Mouse (Mus musculus): ENCODE data around the gene Wdr20. TPM values are rescaled to one million over a fixed set of nuclear protein-coding genes. Genes with fewer than 3 reads are reported as not detected.

The Wdr20 gene
- polyA plus RNA-seq, 1 experiment from 2014 or later, result 25.4 TPM

DNA sequence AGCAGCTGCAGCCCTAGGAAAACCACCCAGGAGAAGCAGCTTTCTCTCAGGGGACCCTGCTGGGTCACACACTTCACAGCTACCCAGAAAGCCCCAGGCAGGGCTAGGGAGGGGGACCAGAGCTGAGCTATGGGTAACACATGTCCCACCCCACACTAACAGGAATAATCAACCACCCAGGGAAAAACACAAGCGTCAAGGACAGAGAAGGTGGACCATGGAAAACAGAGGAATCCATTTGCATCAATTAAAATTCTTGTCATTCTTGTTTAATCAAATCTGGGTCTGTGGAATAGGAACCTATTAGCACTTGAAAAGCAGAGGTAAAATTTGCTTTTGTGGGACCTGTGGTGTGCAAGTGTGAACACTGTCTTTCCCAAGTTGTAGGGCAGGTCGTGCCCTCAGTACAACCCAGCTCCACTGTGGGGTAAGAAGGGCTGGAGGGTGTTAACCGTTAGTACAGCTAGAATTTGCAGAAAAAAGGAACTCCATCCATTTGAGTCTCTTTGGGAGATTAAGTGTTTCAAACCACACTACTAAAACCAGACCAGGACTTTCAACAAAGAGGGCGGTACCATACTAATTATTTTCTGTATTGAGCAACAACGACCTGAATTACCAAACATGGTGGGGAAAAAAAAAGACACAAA is 99.6 kb downstream of the Wdr20 start:
- Histone ChIP-seq H3K27me3 (ENCODE audit: insufficient read depth, low read length) (no peaks in the 10 kb centered on the region), H3K4me2 (peak overlapping the region; percentile 20; the same call in 1 of the 2 replicates), H3K4me1 (ENCODE audit: insufficient read depth) (no peaks in the 10 kb centered on the region), H3K36me3 (ENCODE audit: insufficient read depth) (no peaks in the 10 kb centered on the region), H3K27ac (ENCODE audit: low read depth) (peak overlapping the region; percentile 84), H3K9ac (peak overlapping the region; percentile 39; the same call in 1 of the 2 replicates), H3K4me3 (ENCODE audit: low read depth, low read length) (no peak overlapping the region), H3K9me3 (ENCODE audit: low read depth, low read length) (no peaks in the 10 kb centered on the region)
- no peak for TF ChIP-seq CTCF (IDR thresholded peaks at IDR 0.05; ENCODE audit: low read depth)
- WGBS, result 33% methylated on average over 5 of the region's 5 CpGs
- no peak for DNase-seq
- ATAC-seq (ENCODE audit: insufficient read depth), result no peak

DNA sequence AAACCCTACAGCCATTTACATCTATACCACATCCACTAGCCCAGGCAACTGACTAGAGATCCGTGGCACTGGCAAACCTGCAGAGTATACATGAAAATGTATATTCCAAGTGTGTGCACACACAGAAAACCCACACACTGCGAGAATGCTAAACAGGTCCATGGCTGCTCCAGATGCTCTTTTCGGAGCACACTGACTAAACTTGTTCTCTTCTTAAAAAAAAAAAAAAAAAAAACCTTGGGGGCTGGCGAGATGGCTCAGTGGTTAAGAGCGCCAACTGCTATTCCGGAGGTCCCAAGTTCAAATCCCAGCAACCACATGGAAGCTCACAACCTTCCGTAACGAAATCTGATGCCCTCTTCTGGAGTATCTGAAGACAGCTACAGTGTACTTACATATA is 100.1 kb downstream of the Wdr20 start:
- Histone ChIP-seq H3K4me2 (no peak overlapping the region), H3K9ac (no peak overlapping the region), H3K9me3 (ENCODE audit: low read depth, low read length) (no peaks in the 10 kb centered on the region), H3K27ac (ENCODE audit: low read depth) (no peak overlapping the region), H3K4me1 (ENCODE audit: insufficient read depth) (no peaks in the 10 kb centered on the region), H3K36me3 (ENCODE audit: insufficient read depth) (no peaks in the 10 kb centered on the region), H3K27me3 (ENCODE audit: insufficient read depth, low read length) (no peaks in the 10 kb centered on the region), H3K4me3 (ENCODE audit: low read depth, low read length) (no peak overlapping the region)
- ATAC-seq (ENCODE audit: insufficient read depth), result no peak
- 86% methylated on average over 8 of the region's 8 CpGs for WGBS
- TF ChIP-seq CTCF (IDR thresholded peaks at IDR 0.05; ENCODE audit: low read depth), result no peak
- no peak for DNase-seq

GRCm38 (mm10) chr12:110840348-110841198 is 102.8 kb downstream of the Wdr20 start, which contains the start of gene Mok:
Gene Mok (minus strand): TSS chr12:110840939.
- ATAC-seq (ENCODE audit: insufficient read depth) (peak; percentile 42), DNase-seq (peak; percentile 99)
- peak within 1 kb of the TSS; percentile 63 for H3K4me2 ChIP-seq
- H3K9me3 ChIP-seq (ENCODE audit: low read depth, low read length), result no peaks in the 10 kb centered on the region
- H3K36me3 ChIP-seq (ENCODE audit: insufficient read depth), result no peaks in the 10 kb centered on the region
- WGBS, result under 1% methylated on average over 71 of the region's 71 CpGs
- no peaks in the 10 kb centered on the region for H3K4me1 ChIP-seq (ENCODE audit: insufficient read depth)
- TF ChIP-seq CTCF (IDR thresholded peaks at IDR 0.05; ENCODE audit: low read depth), result no peak
- peak within 1 kb of the TSS; percentile 41 for H3K9ac ChIP-seq
- no peak within 1 kb of the TSS for H3K27ac ChIP-seq (ENCODE audit: low read depth)
- peak within 1 kb of the TSS; percentile 72 for H3K4me3 ChIP-seq (ENCODE audit: low read depth, low read length)
- H3K27me3 ChIP-seq (ENCODE audit: insufficient read depth, low read length), result no peaks in the 10 kb centered on the region

DNA sequence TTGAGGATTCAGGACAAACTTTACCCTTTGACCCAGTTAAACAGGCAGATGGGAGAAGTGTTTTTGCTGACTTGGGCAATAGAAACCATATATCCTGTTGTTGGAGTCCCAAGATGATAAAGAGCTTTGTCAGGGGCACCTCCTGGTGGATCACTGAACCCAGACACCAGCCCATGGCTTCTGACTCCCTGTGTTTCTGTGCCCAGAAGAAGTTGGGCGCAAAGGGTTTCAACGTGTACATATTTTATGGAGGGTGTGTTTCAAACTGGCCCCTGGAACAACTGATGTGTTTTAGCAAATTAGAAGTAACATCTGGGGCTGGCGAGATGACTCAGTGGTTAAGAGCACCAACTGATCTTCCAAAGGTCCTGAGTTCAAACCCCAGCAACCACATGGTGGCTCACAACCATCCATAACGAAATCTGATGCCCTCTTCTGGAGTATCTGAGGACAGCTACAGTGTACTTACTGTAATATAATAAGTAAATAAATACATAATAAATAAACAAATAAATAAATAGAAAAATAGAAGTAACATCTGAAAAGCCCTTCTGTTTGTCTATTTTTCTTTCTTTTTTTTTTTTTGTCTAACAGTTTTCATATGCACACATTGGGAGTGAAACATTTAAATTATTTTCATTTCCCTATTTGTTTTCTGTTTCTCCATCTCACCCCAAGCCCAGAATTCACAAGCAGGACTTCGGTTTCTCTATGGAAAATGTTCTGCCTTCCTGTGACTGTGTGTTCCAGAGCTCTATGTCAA is 104.2 kb downstream of the Wdr20 start:
- no peak overlapping the region for H3K9ac ChIP-seq
- ATAC-seq (ENCODE audit: insufficient read depth), result no peak
- no peak for DNase-seq
- H3K36me3 ChIP-seq (ENCODE audit: insufficient read depth), result no peaks in the 10 kb centered on the region
- H3K27ac ChIP-seq (ENCODE audit: low read depth), result no peak overlapping the region
- H3K4me3 ChIP-seq (ENCODE audit: low read depth, low read length), result no peak overlapping the region
- no peaks in the 10 kb centered on the region for H3K27me3 ChIP-seq (ENCODE audit: insufficient read depth, low read length)
- no peak for TF ChIP-seq CTCF (IDR thresholded peaks at IDR 0.05; ENCODE audit: low read depth)
- H3K4me2 ChIP-seq, result no peak overlapping the region
- no peaks in the 10 kb centered on the region for H3K9me3 ChIP-seq (ENCODE audit: low read depth, low read length)
- 66% methylated on average over 5 of the region's 5 CpGs for WGBS
- H3K4me1 ChIP-seq (ENCODE audit: insufficient read depth), result peaks cover 5% of the 10 kb centered on the region

DNA sequence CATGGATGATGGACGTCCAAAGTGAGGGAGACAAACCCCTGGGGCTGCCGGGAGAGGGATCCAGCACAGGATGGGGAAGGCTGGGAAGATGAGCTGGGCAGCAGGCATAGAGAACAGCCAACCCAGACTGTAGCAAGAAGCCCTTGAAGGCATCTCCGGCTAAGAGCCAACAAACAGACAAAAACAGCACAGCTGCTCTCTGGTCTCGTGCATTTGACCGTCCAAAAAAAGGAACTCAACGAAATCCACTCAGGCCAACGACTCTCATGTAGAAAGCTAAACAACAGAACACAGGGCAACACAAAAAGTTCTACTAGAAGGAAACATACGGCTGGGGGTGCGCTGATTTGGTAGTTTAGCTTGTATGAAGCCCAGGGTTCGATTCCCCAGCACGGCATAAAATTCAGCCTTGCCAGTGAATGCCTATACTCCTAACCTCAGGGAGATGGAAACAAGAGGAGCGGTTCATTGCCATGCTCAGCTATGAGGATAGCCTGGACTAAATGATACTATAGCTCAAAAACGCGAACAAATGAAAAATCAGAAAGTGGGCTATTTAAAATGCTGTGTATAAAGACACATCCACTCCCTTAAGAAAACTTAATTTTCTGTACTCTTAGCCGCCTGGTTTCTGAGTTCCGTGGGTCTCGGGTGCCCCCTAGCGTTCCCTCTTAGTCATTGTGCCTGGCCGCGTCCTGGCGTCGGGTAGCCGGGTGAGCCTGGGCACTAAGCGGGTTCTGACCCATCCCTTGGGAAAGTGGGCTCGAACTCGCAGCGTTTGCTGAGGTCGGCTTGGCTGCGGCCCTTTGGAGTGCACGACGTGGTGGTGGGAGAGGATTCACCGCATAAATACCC is 105.7 kb downstream of the Wdr20 start:
- H3K27ac ChIP-seq (ENCODE audit: low read depth), result no peak overlapping the region
- H3K36me3 ChIP-seq (ENCODE audit: insufficient read depth), result no peaks in the 10 kb centered on the region
- peak; percentile 93 for DNase-seq
- H3K4me2 ChIP-seq, result peak overlapping the region; percentile 70
- no peaks in the 10 kb centered on the region for H3K27me3 ChIP-seq (ENCODE audit: insufficient read depth, low read length)
- peak overlapping the region; percentile 54 for H3K9ac ChIP-seq
- H3K4me1 ChIP-seq (ENCODE audit: insufficient read depth), result peaks cover 5% of the 10 kb centered on the region
- peak; percentile 93 for TF ChIP-seq CTCF (IDR thresholded peaks at IDR 0.05; ENCODE audit: low read depth)
- WGBS, result 18% methylated on average over 32 of the region's 32 CpGs
- 0 out of 2 replicates have a peak, but pooled peaks have one; percentile 10 for ATAC-seq (ENCODE audit: insufficient read depth)
- H3K9me3 ChIP-seq (ENCODE audit: low read depth, low read length), result no peaks in the 10 kb centered on the region
- peak overlapping the region; percentile 49 for H3K4me3 ChIP-seq (ENCODE audit: low read depth, low read length)
